Mouse (Mus musculus): ENCODE data around the gene Hdgfl3.

The Hdgfl3 gene

GRCm38 (mm10) chr7:81934267-81934745 is at the start of gene Hdgfl3:
Hdgfl3 (minus strand) TSS chr7:81934473.
- in situ Hi-C loops (cut with MboI, MseI), result loop anchor here in 1 of 2 experiments (5.0 to 10.0 kb wide), 2 partner anchors 72 to 1150 kb away; no protein-coding TSS in a partner anchor

GRCm38 (mm10) chr7:81983651-81984050 is 49.4 kb upstream of the Hdgfl3 start:
- in situ Hi-C loops (cut with MboI, MseI), result no loop called here

- in situ Hi-C loops (cut with MboI, MseI), result loop anchor here in 1 of 2 experiments (10.0 kb wide), 1 partner anchor 126 kb away; no protein-coding TSS in a partner anchor
Measured at GRCm38 (mm10) chr7:81978304-81978703, 44.0 kb upstream of the Hdgfl3 start.

- in situ Hi-C loops (cut with MboI, MseI), result loop anchor here in 1 of 2 experiments (10.0 kb wide), 1 partner anchor 130 kb away; no protein-coding TSS in a partner anchor
Measured at GRCm38 (mm10) chr7:81974616-81975015, 40.3 kb upstream of the Hdgfl3 start.

GRCm38 (mm10) chr7:81973939-81974338 is 39.7 kb upstream of the Hdgfl3 start:
- in situ Hi-C loops (cut with MboI, MseI), result loop anchor here in 1 of 2 experiments (10.0 kb wide), 1 partner anchor 131 kb away; no protein-coding TSS in a partner anchor

GRCm38 (mm10) chr7:81973339-81973738 is 39.1 kb upstream of the Hdgfl3 start:
- in situ Hi-C loops (cut with MboI, MseI), result loop anchor here in 1 of 2 experiments (10.0 kb wide), 1 partner anchor 131 kb away; no protein-coding TSS in a partner anchor

GRCm38 (mm10) chr7:81968975-81969374 is 34.7 kb upstream of the Hdgfl3 start:
- in situ Hi-C loops (cut with MboI, MseI), result no loop called here

- in situ Hi-C loops (cut with MboI, MseI), result no loop called here
Measured at GRCm38 (mm10) chr7:81968451-81968850, 34.2 kb upstream of the Hdgfl3 start.

GRCm38 (mm10) chr7:81966195-81966594 is 31.9 kb upstream of the Hdgfl3 start:
- in situ Hi-C loops (cut with MboI, MseI), result no loop called here

GRCm38 (mm10) chr7:81959704-81960103 is 25.4 kb upstream of the Hdgfl3 start:
- in situ Hi-C loops (cut with MboI, MseI), result loop anchor here (5.0 to 10.0 kb wide), 5 partner anchors 145 to 318 kb away; no protein-coding TSS in a partner anchor

- in situ Hi-C loops (cut with MboI, MseI), result loop anchor here in 1 of 2 experiments (10.0 kb wide), 1 partner anchor 150 kb away; no protein-coding TSS in a partner anchor
Measured at GRCm38 (mm10) chr7:81954208-81954846, 20.1 kb upstream of the Hdgfl3 start.

GRCm38 (mm10) chr7:81950499-81950898 is 16.2 kb upstream of the Hdgfl3 start:
- in situ Hi-C loops (cut with MboI, MseI), result loop anchor here in 1 of 2 experiments (10.0 kb wide), 1 partner anchor 154 kb away; no protein-coding TSS in a partner anchor

- in situ Hi-C loops (cut with MboI, MseI), result no loop called here
Measured at GRCm38 (mm10) chr7:81945398-81945797, 11.1 kb upstream of the Hdgfl3 start.

- in situ Hi-C loops (cut with MboI, MseI), result loop anchor here (5.0 to 10.0 kb wide), 3 partner anchors 73 to 1150 kb away; partner anchors contain the start of gene Ramac (in 1 of the 2)
Measured at GRCm38 (mm10) chr7:81934806-81935205, 533 bp upstream of the Hdgfl3 start.

GRCm38 (mm10) chr7:81933601-81934266 is 539 bp downstream of the Hdgfl3 start:
- in situ Hi-C loops (cut with MboI, MseI), result loop anchor here in 1 of 2 experiments (5.0 to 10.0 kb wide), 2 partner anchors 71 to 1149 kb away; no protein-coding TSS in a partner anchor

GRCm38 (mm10) chr7:81933061-81933600 is 1.1 kb downstream of the Hdgfl3 start:
- in situ Hi-C loops (cut with MboI, MseI), result loop anchor here in 1 of 2 experiments (5.0 to 10.0 kb wide), 2 partner anchors 71 to 1148 kb away; no protein-coding TSS in a partner anchor

- in situ Hi-C loops (cut with MboI, MseI), result loop anchor here in 1 of 2 experiments (5.0 to 10.0 kb wide), 2 partner anchors 70 to 1148 kb away; no protein-coding TSS in a partner anchor
Measured at GRCm38 (mm10) chr7:81932521-81933045, 1.7 kb downstream of the Hdgfl3 start.

- in situ Hi-C loops (cut with MboI, MseI), result no loop called here
Measured at GRCm38 (mm10) chr7:81928998-81929397, 5.3 kb downstream of the Hdgfl3 start.

- in situ Hi-C loops (cut with MboI, MseI), result no loop called here
Measured at GRCm38 (mm10) chr7:81921379-81921952, 12.8 kb downstream of the Hdgfl3 start.

GRCm38 (mm10) chr7:81920314-81920713 is 14.0 kb downstream of the Hdgfl3 start:
- in situ Hi-C loops (cut with MboI, MseI), result no loop called here

GRCm38 (mm10) chr7:81918316-81918715 is 16.0 kb downstream of the Hdgfl3 start:
- in situ Hi-C loops (cut with MboI, MseI), result no loop called here

All from T-helper 17 cell (primary cell).